Mouse (Mus musculus): ENCODE measurements around the gene Clec4e. TPM values are rescaled to one million over a fixed set of nuclear protein-coding genes. Genes with fewer than 3 reads are reported as not detected.
"Not testable (repeated sequence)": the region's sequence is repeated elsewhere in the genome, so short reads cannot be mapped to it uniquely, and the experiment has no call there.

Gene Clec4e
- polyA plus RNA-seq (2016; fragmentation: Nextera tagmentation; extraction: Ambion mirVana), result not detected in 2 replicates

DNA sequence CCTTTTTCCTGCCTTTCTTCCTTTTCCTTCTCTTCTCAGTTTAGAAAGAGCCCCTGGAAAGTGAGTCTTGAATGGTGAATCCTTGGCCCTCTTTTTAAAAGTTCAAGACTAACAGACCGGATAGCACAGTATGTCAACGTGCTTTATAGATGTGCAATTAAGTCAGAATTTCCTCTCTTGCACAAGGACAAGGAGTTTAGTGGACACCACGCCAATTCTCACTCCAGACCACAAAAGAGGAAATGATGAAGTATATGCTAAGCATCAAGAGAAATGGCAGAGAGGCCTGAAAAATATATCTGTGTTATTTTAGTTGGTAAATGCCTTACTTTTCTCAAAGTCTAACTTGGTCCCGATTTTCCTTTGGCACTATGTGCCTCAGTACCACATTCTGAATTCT lies at the start of gene Clec4e:
Clec4e (minus strand) TSS at position 118 of the 400 bp plus-strand sequence.
- Histone ChIP-seq H3K36me3 (no peaks in the 10 kb centered on the region), H3K27me3 (no peaks in the 10 kb centered on the region), H3K27ac (no peak within 1 kb of the TSS), H3K9ac (replicated peaks) (no peak within 1 kb of the TSS), H3K4me2 (no peak within 1 kb of the TSS), H3K4me3 (replicated peaks) (no peak within 1 kb of the TSS), H3K9me3 (no peaks in the 10 kb centered on the region), H3K4me1 (replicated peaks) (no peaks in the 10 kb centered on the region)
- no peak for ATAC-seq (ENCODE audit: insufficient number of reproducible peaks, insufficient read depth, low FRiP score, low TSS enrichment, low read depth)
- 85% methylated on average over 4 of the region's 4 CpGs for WGBS

DNA sequence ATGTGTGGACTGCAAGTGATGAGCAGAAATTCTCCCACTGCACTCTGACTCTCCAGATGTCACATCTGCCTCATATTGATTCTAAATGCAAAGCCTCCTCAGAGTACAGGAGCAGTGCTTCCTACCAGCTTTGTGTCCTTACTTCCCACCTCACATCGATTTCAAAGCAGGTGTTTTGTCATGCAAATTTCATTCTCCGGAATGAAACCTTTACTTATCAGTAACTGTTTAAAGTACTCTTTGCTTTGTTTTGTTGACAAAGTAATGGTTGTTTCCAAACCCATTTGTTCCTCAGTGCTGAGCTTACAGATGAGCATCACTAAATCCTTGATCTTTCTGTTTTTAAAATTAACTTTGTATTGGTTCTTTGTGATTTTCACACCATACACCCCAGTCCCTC lies 42.8 kb upstream of the Clec4e start:
- H3K27ac ChIP-seq, result no peak overlapping the region
- no peak overlapping the region for H3K4me2 ChIP-seq
- H3K9ac ChIP-seq (replicated peaks), result no peak overlapping the region
- no peaks in the 10 kb centered on the region for H3K27me3 ChIP-seq
- no peaks in the 10 kb centered on the region for H3K36me3 ChIP-seq
- no peak overlapping the region for H3K4me3 ChIP-seq (replicated peaks)
- H3K4me1 ChIP-seq (replicated peaks), result no peaks in the 10 kb centered on the region
- WGBS, result 51% methylated on average over 2 of the region's 2 CpGs
- ATAC-seq (ENCODE audit: insufficient number of reproducible peaks, insufficient read depth, low FRiP score, low TSS enrichment, low read depth), result no peak
- H3K9me3 ChIP-seq, result no peaks in the 10 kb centered on the region

DNA sequence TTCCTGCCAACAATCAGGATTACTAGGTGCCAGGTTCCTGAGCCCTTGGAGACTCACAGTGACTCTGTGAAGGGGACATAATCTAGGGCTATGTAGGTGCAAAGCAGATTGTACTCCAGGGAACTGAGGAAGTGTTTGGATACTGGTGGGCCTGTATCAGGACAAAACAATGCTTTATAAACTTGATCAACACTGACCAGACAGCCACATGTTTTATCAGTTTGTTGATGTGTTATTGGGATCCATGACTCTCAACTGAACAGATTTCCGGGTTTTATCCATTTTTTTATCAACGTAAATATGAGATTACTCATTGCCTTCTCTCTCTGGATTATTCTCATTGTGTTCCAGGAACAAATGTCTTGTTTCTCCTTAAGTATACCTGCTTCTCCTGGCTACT lies 18.4 kb upstream of the Clec4e start, which contains the start of gene Vmn2r19:
Vmn2r19 (plus strand) TSS at position 301 of the 400 bp plus-strand sequence.
- 87% methylated on average over 2 of the region's 2 CpGs for WGBS
- Histone ChIP-seq H3K27me3 (no peaks in the 10 kb centered on the region), H3K4me1 (replicated peaks) (no peaks in the 10 kb centered on the region), H3K9me3 (no peaks in the 10 kb centered on the region), H3K4me2 (no peak within 1 kb of the TSS), H3K9ac (replicated peaks) (no peak within 1 kb of the TSS), H3K27ac (no peak within 1 kb of the TSS), H3K36me3 (no peaks in the 10 kb centered on the region), H3K4me3 (replicated peaks) (no peak within 1 kb of the TSS)
- no peak for ATAC-seq (ENCODE audit: insufficient number of reproducible peaks, insufficient read depth, low FRiP score, low TSS enrichment, low read depth)

DNA sequence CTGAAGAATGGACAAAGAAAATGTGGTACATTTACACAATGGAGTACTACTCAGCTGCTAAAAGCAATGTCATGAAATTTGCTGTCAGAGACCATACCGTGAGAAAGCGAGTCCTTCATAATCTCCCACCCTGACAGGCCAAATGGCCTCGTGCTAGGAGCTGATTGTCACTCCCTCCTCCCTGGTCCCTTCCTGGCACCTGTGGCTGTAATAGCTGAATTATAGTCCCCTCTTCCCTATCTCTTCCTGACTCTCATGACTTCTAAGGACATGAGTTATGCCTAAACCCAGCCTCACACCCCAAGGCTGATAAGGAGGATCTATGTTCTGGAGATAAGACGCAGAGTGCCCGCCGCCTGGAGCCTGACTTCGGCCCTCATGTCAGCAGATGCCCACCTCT lies 16.6 kb upstream of the Clec4e start:
- H3K27me3 ChIP-seq; H3K4me3 ChIP-seq (replicated peaks); H3K36me3 ChIP-seq; H3K9me3 ChIP-seq; ATAC-seq (ENCODE audit: insufficient number of reproducible peaks, insufficient read depth, low FRiP score, low TSS enrichment, low read depth); H3K27ac ChIP-seq; H3K4me1 ChIP-seq (replicated peaks); H3K4me2 ChIP-seq; H3K9ac ChIP-seq (replicated peaks): not testable (repeated sequence)
- WGBS, result 77% methylated on average over 7 of the region's 7 CpGs

DNA sequence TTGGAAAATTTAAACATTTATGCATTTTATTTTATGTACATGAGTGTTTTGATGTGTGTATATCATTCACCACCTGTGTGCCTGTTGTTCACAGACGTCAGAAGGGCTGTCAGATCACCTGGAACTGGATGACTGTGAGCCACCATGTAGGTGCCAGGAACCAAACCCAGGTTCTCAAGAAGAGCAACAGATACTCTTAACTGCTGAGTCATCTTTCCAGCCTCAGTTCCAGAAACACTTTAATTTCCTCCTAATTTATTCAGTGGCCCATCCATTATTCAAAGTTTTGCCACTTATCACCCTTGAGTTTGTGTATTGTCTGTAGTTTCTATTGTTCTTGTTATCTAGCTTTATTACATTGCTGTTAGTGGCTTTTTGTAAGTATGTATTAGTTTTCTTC lies 7.0 kb upstream of the Clec4e start:
- no peak overlapping the region for H3K4me3 ChIP-seq (replicated peaks)
- no peaks in the 10 kb centered on the region for H3K4me1 ChIP-seq (replicated peaks)
- H3K36me3 ChIP-seq, result no peaks in the 10 kb centered on the region
- H3K27ac ChIP-seq, result no peak overlapping the region
- no peak for ATAC-seq (ENCODE audit: insufficient number of reproducible peaks, insufficient read depth, low FRiP score, low TSS enrichment, low read depth)
- no peak overlapping the region for H3K4me2 ChIP-seq
- no peaks in the 10 kb centered on the region for H3K27me3 ChIP-seq
- no peaks in the 10 kb centered on the region for H3K9me3 ChIP-seq
- H3K9ac ChIP-seq (replicated peaks), result no peak overlapping the region
- WGBS, result 51% methylated on average over 1 of the region's 1 CpGs

DNA sequence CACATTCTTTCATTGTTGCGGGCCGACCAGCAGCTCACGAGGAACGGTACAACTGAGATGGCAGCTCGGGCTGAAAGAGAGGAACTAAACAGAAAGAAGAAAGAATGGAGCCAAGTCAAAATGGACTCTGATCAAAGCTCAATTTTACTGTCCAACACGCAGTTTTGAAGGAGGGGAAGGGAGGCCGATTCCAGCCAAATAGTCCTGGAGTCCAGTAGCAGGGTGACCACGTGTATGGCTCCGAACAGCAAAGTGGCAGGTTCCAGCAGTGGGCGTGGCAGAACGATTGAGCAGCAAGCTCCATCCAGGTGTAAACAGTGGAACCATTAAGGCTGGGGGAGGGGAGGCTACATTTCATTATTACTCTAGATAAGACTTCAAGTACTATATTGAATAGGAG lies 3.8 kb upstream of the Clec4e start:
- H3K4me2 ChIP-seq; H3K9me3 ChIP-seq; H3K9ac ChIP-seq (replicated peaks); H3K4me1 ChIP-seq (replicated peaks); H3K36me3 ChIP-seq; H3K27ac ChIP-seq; H3K4me3 ChIP-seq (replicated peaks); ATAC-seq (ENCODE audit: insufficient number of reproducible peaks, insufficient read depth, low FRiP score, low TSS enrichment, low read depth); H3K27me3 ChIP-seq: not testable (repeated sequence)
- 89% methylated on average over 11 of the region's 11 CpGs for WGBS

DNA sequence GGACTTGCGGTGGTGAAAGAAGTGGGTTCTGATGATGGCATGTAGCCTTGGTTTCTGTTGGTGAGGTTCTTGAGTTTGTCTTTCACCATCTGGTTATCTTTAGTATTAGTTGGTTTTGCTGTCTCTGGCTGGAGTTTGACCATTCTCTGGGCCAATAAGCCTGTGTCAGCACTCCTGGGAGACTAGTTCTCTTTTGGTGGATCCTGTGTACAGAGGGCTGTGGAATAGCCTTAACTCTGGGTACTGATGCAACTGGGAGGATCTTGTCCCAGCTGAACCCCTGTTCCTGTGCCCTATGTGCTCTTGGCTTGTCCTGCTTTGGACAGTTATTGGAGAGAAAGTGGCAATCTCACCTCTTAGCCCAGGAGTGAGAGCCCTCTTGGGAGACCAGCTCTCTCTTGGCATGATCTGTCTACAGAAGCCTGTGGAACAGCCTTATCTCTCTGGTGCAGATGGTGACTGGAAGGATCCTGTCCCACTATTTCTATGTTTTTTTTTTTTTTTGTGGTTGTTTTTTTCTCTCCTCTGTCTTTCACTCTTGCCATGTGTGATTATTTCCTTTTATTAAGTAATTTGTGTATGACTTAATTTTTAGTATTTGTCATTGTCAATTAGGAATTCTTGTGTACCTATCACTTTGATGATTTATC lies 3.2 kb upstream of the Clec4e start:
- Histone ChIP-seq H3K9me3 (no peaks in the 10 kb centered on the region), H3K4me1 (replicated peaks) (no peaks in the 10 kb centered on the region), H3K27ac (no peak overlapping the region), H3K27me3 (no peaks in the 10 kb centered on the region), H3K4me2 (no peak overlapping the region), H3K4me3 (replicated peaks) (no peak overlapping the region), H3K36me3 (no peaks in the 10 kb centered on the region), H3K9ac (replicated peaks) (no peak overlapping the region)
- WGBS, result 97% methylated on average over 1 of the region's 1 CpGs
- ATAC-seq (ENCODE audit: insufficient number of reproducible peaks, insufficient read depth, low FRiP score, low TSS enrichment, low read depth), result no peak

DNA sequence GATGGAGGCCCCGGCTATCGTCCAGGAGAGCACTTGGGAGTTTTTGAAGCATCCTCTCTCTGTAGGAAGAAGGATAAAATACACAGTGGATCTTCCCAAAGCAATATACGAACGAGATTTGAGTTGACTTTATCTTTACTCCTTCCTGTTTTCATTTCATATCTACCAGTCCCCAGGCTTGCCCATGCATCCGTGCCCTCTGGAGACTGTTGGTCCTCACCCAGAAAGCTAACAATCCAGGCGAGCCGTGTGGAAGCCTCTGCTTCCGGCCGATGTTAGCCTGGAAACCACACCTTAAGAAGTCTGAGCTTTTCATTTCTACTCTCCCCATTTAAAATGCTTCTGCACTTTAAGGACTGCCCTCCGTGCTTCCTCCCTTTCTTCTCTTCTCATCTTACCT lies 739 bp downstream of the Clec4e start:
- no peaks in the 10 kb centered on the region for H3K27me3 ChIP-seq
- H3K36me3 ChIP-seq, result no peaks in the 10 kb centered on the region
- no peaks in the 10 kb centered on the region for H3K9me3 ChIP-seq
- H3K4me2 ChIP-seq, result no peak overlapping the region
- ATAC-seq (ENCODE audit: insufficient number of reproducible peaks, insufficient read depth, low FRiP score, low TSS enrichment, low read depth), result no peak
- H3K4me1 ChIP-seq (replicated peaks), result no peaks in the 10 kb centered on the region
- H3K27ac ChIP-seq, result no peak overlapping the region
- no peak overlapping the region for H3K9ac ChIP-seq (replicated peaks)
- WGBS, result 85% methylated on average over 10 of the region's 10 CpGs
- no peak overlapping the region for H3K4me3 ChIP-seq (replicated peaks)

DNA sequence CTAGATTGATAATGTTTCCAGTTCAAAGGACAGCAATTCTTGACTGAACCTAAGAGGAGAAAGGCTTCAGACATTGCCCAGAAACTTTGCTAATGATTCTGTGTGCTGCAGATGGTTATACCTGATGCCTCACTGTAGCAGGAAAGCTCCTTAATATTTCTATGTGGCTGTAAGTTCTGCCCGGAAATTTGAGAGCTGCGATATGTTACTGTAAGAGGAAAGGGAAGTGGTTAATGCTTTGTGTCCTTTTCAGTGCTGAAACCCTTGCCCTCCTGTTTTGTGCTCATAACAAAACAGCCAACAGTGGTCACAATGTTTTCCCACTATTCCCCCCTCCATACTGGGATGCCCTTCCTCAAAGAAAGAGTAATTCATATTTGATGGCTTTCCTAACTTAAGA lies 3.4 kb downstream of the Clec4e start:
- H3K36me3 ChIP-seq, result no peaks in the 10 kb centered on the region
- ATAC-seq (ENCODE audit: insufficient number of reproducible peaks, insufficient read depth, low FRiP score, low TSS enrichment, low read depth), result no peak
- H3K4me2 ChIP-seq, result no peak overlapping the region
- no peaks in the 10 kb centered on the region for H3K4me1 ChIP-seq (replicated peaks)
- 87% methylated on average over 2 of the region's 2 CpGs for WGBS
- H3K4me3 ChIP-seq (replicated peaks), result no peak overlapping the region
- no peak overlapping the region for H3K9ac ChIP-seq (replicated peaks)
- no peaks in the 10 kb centered on the region for H3K9me3 ChIP-seq
- no peaks in the 10 kb centered on the region for H3K27me3 ChIP-seq
- no peak overlapping the region for H3K27ac ChIP-seq

DNA sequence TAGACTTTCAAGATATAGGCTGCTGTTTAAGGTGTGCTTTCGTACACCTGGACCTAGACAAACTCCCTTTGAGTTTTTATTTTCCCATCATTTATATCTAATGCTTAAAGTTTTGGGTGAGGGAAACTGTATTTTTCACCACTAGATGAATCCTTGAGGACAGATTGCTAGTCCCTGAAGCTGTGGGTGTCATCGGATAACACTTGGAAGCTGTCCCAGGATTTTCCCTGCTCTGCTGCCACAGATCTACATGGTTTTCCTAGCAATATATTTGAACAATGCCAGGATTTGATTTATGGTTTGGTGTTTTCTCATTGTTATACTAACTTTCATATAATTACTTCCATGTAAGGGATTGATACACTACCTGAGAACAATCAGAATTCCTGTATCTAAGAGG lies 10.2 kb downstream of the Clec4e start:
- no peak overlapping the region for H3K4me2 ChIP-seq
- H3K4me1 ChIP-seq (replicated peaks), result no peaks in the 10 kb centered on the region
- no peaks in the 10 kb centered on the region for H3K36me3 ChIP-seq
- 0 out of 2 replicates have a peak, but pooled peaks cover 4% of the 10 kb centered on the region for H3K9me3 ChIP-seq
- no peak overlapping the region for H3K27ac ChIP-seq
- H3K27me3 ChIP-seq, result no peaks in the 10 kb centered on the region
- 89% methylated on average over 2 of the region's 2 CpGs for WGBS
- H3K9ac ChIP-seq (replicated peaks), result no peak overlapping the region
- H3K4me3 ChIP-seq (replicated peaks), result no peak overlapping the region
- no peak for ATAC-seq (ENCODE audit: insufficient number of reproducible peaks, insufficient read depth, low FRiP score, low TSS enrichment, low read depth)

DNA sequence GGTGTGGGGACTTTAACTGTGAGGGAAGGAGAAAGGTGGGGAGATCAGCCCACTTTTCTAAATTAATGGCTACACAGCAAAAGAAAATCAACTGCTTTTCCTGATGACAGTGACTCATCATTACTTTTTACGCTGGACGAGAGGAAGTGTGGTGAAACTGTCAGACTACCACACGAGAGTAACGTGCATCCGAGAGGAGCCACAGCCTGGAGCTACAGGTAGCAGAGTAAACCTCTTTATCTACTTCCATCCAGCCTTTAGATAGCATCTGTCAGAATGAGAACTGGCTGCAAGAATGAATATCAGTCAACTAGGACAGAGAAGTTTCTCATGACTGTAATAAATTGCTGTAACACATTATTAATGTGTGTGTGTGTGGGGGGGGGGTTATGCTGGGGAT lies 22.7 kb downstream of the Clec4e start:
- Histone ChIP-seq H3K9me3 (no peaks in the 10 kb centered on the region), H3K36me3 (no peaks in the 10 kb centered on the region), H3K4me3 (replicated peaks) (no peak overlapping the region), H3K9ac (replicated peaks) (no peak overlapping the region), H3K4me2 (no peak overlapping the region), H3K4me1 (replicated peaks) (no peaks in the 10 kb centered on the region), H3K27ac (no peak overlapping the region), H3K27me3 (no peaks in the 10 kb centered on the region)
- no peak for ATAC-seq (ENCODE audit: insufficient number of reproducible peaks, insufficient read depth, low FRiP score, low TSS enrichment, low read depth)
- WGBS, result 85% methylated on average over 5 of the region's 5 CpGs

DNA sequence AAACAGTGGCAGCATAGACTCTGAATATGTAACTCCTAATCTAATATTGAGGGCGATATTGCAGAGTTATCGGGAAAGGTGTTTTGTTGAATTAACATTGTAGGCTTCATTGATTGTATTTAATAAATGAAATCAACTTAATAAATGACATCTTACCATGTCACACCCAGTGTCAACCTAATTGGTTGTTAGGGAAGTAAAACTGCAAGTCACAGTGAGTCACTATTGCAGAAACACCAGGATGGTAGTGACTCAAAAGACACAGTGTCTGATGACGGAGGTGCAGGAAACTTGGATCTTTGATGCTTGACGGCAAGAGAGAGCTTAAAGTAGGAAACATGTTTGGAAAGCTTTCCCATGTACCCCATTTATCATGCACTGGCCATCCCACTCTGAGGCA lies 23.9 kb downstream of the Clec4e start:
- Histone ChIP-seq H3K27me3 (no peaks in the 10 kb centered on the region), H3K9me3 (no peaks in the 10 kb centered on the region), H3K27ac (no peak overlapping the region), H3K4me1 (replicated peaks) (no peaks in the 10 kb centered on the region), H3K36me3 (no peaks in the 10 kb centered on the region), H3K4me3 (replicated peaks) (no peak overlapping the region), H3K9ac (replicated peaks) (no peak overlapping the region), H3K4me2 (no peak overlapping the region)
- no peak for ATAC-seq (ENCODE audit: insufficient number of reproducible peaks, insufficient read depth, low FRiP score, low TSS enrichment, low read depth)
- WGBS, result 85% methylated on average over 4 of the region's 4 CpGs

All from limb, embryonic 12.5 days (tissue).